ENCODE assay signal across 13 mouse cellular contexts in genomic region chr3:23001071-23001470, GRCm38 (mm10).
A peak's percentile ranks its signal among the peaks of the same experiment; 100 is the strongest.
DNase-seq lines count a peak whose midpoint lies in the region; ATAC-seq lines count a peak whose summit lies in the region.
"Had no signal": no experiment of that assay in that cellular context is flagged by ENCODE, and none has a peak within 500 bp of the region (broad histone marks: within the 10 kb centered on the region; RNA-seq: fewer than 3 reads in every experiment).

No protein-coding gene starts in this region.

- H3K4me1 ChIP-seq in forebrain, embryonic 14.5 days (ENCODE audit: control insufficient read depth, insufficient read depth, low read length): no peaks in the 10 kb centered on the region
- no peaks in the 10 kb centered on the region for H3K4me1 ChIP-seq in forebrain, embryonic 11.5 days (replicated peaks; ENCODE audit: control insufficient read depth, insufficient read depth, low read length)
- H3K4me1 ChIP-seq: heart, embryonic 15.5 days; neural tube, embryonic 13.5 days had no signal

- peak; percentile 83 for DNase-seq in forebrain, embryonic 14.5 days (ENCODE audit: low spot score)
- DNase-seq in forebrain, embryonic 11.5 days (ENCODE audit: low spot score): no peak
- peak; percentile 50 to 67 for DNase-seq in cerebellum, adult 18-20 months
- DNase-seq in frontal cortex, postnatal 14 days (ENCODE audit: low spot score in 2 of 2): peak; percentile 11 to 23
- peak; percentile 65 for DNase-seq in left cerebral cortex, postnatal 4 days
- DNase-seq in thymus, postnatal 10 days (ENCODE audit: low spot score in 2 of 2): no peak
- DNase-seq in kidney, postnatal 4 days: no peak
- DNase-seq in adrenal gland, adult 2 months: no peak
- DNase-seq: kidney, adult 8-10 months had no signal

- no peak overlapping the region for H3K27ac ChIP-seq in forebrain, embryonic 14.5 days (ENCODE audit: low read depth, low read length)
- H3K27ac ChIP-seq in forebrain, embryonic 11.5 days (ENCODE audit: low read depth, low read length): no peak overlapping the region
- H3K27ac ChIP-seq: heart, embryonic 15.5 days; macrophage; neural tube, embryonic 13.5 days had no signal

- ATAC-seq in forebrain, embryonic 14.5 days: peak; percentile 93
- no peak for ATAC-seq in forebrain, embryonic 11.5 days (replicated peaks; ENCODE audit: low FRiP score)
- ATAC-seq: Patski had no signal

- H3K9me3 ChIP-seq in forebrain, embryonic 14.5 days (replicated peaks; ENCODE audit: control insufficient read depth, low read length): no peaks in the 10 kb centered on the region
- H3K9me3 ChIP-seq in forebrain, embryonic 11.5 days (ENCODE audit: control insufficient read depth, low read length): no peaks in the 10 kb centered on the region
- H3K9me3 ChIP-seq: heart, embryonic 15.5 days; neural tube, embryonic 13.5 days had no signal

- no peak overlapping the region for H3K4me2 ChIP-seq in forebrain, embryonic 14.5 days (ENCODE audit: low read length)
- no peak overlapping the region for H3K4me2 ChIP-seq in forebrain, embryonic 11.5 days (ENCODE audit: low read depth, low read length, severe bottlenecking)
- H3K4me2 ChIP-seq: heart, embryonic 15.5 days; neural tube, embryonic 13.5 days had no signal

- H3K27me3 ChIP-seq in forebrain, embryonic 14.5 days (replicated peaks; ENCODE audit: control insufficient read depth, insufficient read depth, low read length): no peaks in the 10 kb centered on the region
- H3K27me3 ChIP-seq in forebrain, embryonic 11.5 days (ENCODE audit: control insufficient read depth, insufficient read depth, low read length): no peaks in the 10 kb centered on the region
- H3K27me3 ChIP-seq: heart, embryonic 15.5 days; neural tube, embryonic 13.5 days; Patski had no signal

- H3K9ac ChIP-seq in forebrain, embryonic 14.5 days (ENCODE audit: low read length): no peak overlapping the region
- no peak overlapping the region for H3K9ac ChIP-seq in forebrain, embryonic 11.5 days (ENCODE audit: low read length)
- H3K9ac ChIP-seq: heart, embryonic 15.5 days; neural tube, embryonic 13.5 days had no signal

- H3K36me3 ChIP-seq in forebrain, embryonic 14.5 days (ENCODE audit: control insufficient read depth, insufficient read depth, low read length): no peaks in the 10 kb centered on the region
- no peaks in the 10 kb centered on the region for H3K36me3 ChIP-seq in forebrain, embryonic 11.5 days (ENCODE audit: control insufficient read depth, insufficient read depth, low read length)
- H3K36me3 ChIP-seq: heart, embryonic 15.5 days; neural tube, embryonic 13.5 days had no signal

- WGBS in forebrain, embryonic 14.5 days: 59% methylated on average over 3 of the region's 3 CpGs
- WGBS in forebrain, embryonic 11.5 days: 91% methylated on average over 3 of the region's 3 CpGs

- no peak overlapping the region for H3K4me3 ChIP-seq in forebrain, embryonic 14.5 days (ENCODE audit: low read depth, low read length)
- H3K4me3 ChIP-seq in forebrain, embryonic 11.5 days (ENCODE audit: low read depth, low read length): no peak overlapping the region
- H3K4me3 ChIP-seq: heart, embryonic 15.5 days; neural tube, embryonic 13.5 days had no signal

- intact Hi-C loops in left cerebral cortex, postnatal 4 days (cut with DNase I): no loop called here

Comparison
In these comparisons a context has a peak if more than half of its experiments do, and no peak if none do; other contexts are left out.
1. DNase-seq: peak in forebrain, embryonic 14.5 days (single experiment), cerebellum, adult 18-20 months (2 of 2), frontal cortex, postnatal 14 days (2 of 2) and left cerebral cortex, postnatal 4 days (single experiment); none in forebrain, embryonic 11.5 days (single experiment), thymus, postnatal 10 days (0 of 2), kidney, postnatal 4 days (0 of 2) and adrenal gland, adult 2 months (single experiment).